Mouse (Mus musculus) monocyte, adult 5-6 weeks (primary cell): ENCODE data around the gene Hps4. TPM values are rescaled to one million over a fixed set of nuclear protein-coding genes. Genes with fewer than 3 reads are reported as not detected.

ENCODE experiments used
- total RNA-seq: library from RNA; stranded (forward); fragments of 200-1000, 200-491, 200-594 nt; gene quantifications from 3 replicates; pipeline ENCODE4 v1.2.3, GENCODE M21; 2017

The Hps4 gene
- total RNA-seq, 1 experiment from 2014 or later, result 14.4 TPM

Other genes with a start within 250 kb of the Hps4 start
- gene Cryba4, start 90.6 kb upstream of the Hps4 start, total RNA-seq, result 1.8 to 2.1 TPM in 2 of 3 replicates, not detected in the other
- gene Crybb1, start 87.3 kb upstream of the Hps4 start, total RNA-seq, result not detected in 3 replicates
- 60.8 to 104 TPM (median 99.4 TPM) in 3 replicates for gene Tpst2, start 66.4 kb upstream of the Hps4 start, total RNA-seq
- gene Tfip11, start 16.7 kb upstream of the Hps4 start, total RNA-seq, result 30.1 to 62.0 TPM (median 39.9 TPM) in 3 replicates
- gene Srrd, start within 50 bp of the Hps4 start, total RNA-seq, result 11.1 to 14.9 TPM (median 12.8 TPM) in 3 replicates
- gene Gm6583, start 12.9 kb downstream of the Hps4 start, total RNA-seq, result 0.43 to 0.58 TPM in 2 of 3 replicates, not detected in the other
- not detected in 3 replicates for gene Asphd2, start 51.8 kb downstream of the Hps4 start, total RNA-seq
- gene Gm6588, start 106.3 kb downstream of the Hps4 start, total RNA-seq, result not detected in 3 replicates
- gene Sez6l, start 234.1 kb downstream of the Hps4 start, total RNA-seq, result 0.67 TPM in 1 of 3 replicates, not detected in the others